Mouse (Mus musculus) lung, postnatal 0 days (tissue): ENCODE measurements at regions not wholly inside any gene's neighbourhood (a gene's known extent, or its start where the extent isn't known, plus 50 kb on each side); places are given as distances from the start of the nearest gene placed in this dataset.

Source experiments
- ATAC-seq: fragments of 200-750 bp; cut with Nextera tagmentation; 2 replicates; pipeline ENCODE4 v1.8.0; 2017; ENCODE audit warnings: moderate library complexity
- DNase-seq: peaks from one replicate; pipeline ENCODE4 v3.0.0-alpha.2; 2016; ENCODE audit warnings: low spot score
- H3K27ac ChIP-seq: fragments of 300-500 bp; sonication (generic); 2 replicates; pipeline ENCODE4 v1.5.1; 2014; ENCODE audit warnings: antibody characterized with exemption, mild to moderate bottlenecking, low read length, mixed read lengths
- H3K27me3 ChIP-seq: fragments of 300-500 bp; sonication (generic); replicated peaks from 2 replicates; pipeline ENCODE4 v1.6.1; 2014; ENCODE audit warnings: low read length, mixed read lengths; ENCODE audit not compliant: insufficient read depth
- H3K36me3 ChIP-seq: fragments of 300-500 bp; sonication (generic); 2 replicates; pipeline ENCODE4 v1.6.1; 2014; ENCODE audit warnings: low read length, mixed read lengths; ENCODE audit not compliant: insufficient read depth
- H3K4me1 ChIP-seq: fragments of 300-500 bp; sonication (generic); 2 replicates; pipeline ENCODE4 v1.6.1; 2014; ENCODE audit warnings: antibody characterized with exemption, low read depth, low read length, mixed read lengths; ENCODE audit not compliant: insufficient read depth
- H3K4me2 ChIP-seq: fragments of 300-500 bp; sonication (generic); replicated peaks from 2 replicates; pipeline ENCODE4 v1.6.1; 2014; ENCODE audit warnings: low read depth, mild to moderate bottlenecking, low read length, moderate library complexity, mixed read lengths
- H3K4me3 ChIP-seq: fragments of 300-500 bp; sonication (generic); 2 replicates; pipeline ENCODE4 v1.5.1; 2014; ENCODE audit warnings: low read depth, low read length
- H3K9ac ChIP-seq: fragments of 300-500 bp; sonication (generic); replicated peaks from 2 replicates; pipeline ENCODE4 v1.6.1; 2014; ENCODE audit warnings: low read depth, mild to moderate bottlenecking
- H3K9me3 ChIP-seq: fragments of 300-500 bp; sonication (generic); 2 replicates; pipeline ENCODE4 v1.6.1; 2016; ENCODE audit warnings: low read length, mixed read lengths
- CTCF ChIP-seq: IDR thresholded peaks from 2 replicates; pipeline ENCODE4 v1.5.1; 2016; ENCODE audit warnings: antibody characterized with exemption, mild to moderate bottlenecking
- EP300 ChIP-seq: IDR thresholded peaks from 2 replicates; pipeline ENCODE4 v1.6.1; 2016; ENCODE audit warnings: antibody characterized with exemption, mild to moderate bottlenecking, control low read depth
- WGBS: fragments of 180-500 bp; shearing (Covaris S2); extraction: QIAGEN DNeasy Blood & Tissue Kit; methylation state at CpG from one replicate; pipeline ENCODE4 v1.1.7; 2014; 5-methylcytosine and 5-hydroxymethylcytosine counted together

DNA sequence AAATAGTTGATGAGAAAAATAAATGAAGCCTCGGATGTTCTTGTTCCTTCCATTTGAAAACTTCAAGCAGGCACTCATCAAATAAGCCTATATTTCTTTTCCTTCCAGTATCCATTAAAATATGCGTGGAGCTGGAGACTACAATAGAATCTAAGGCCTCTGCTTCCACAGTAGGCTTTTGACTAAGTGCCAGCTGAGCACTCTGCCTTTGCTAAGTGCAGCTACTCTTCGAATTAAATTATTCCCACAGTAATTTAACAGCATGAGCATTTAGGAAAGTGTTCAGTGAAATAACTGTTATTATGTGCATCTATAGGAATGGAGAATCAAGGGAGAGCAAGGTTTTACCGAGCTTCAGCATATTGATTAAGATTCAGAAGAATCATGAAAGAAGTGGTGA, 280.5 kb upstream of the C030005K15Rik start:
- Histone ChIP-seq H3K4me2 (no peak overlapping the region), H3K4me1 (no peaks in the 10 kb centered on the region), H3K27ac (no peak overlapping the region), H3K9ac (no peak overlapping the region), H3K36me3 (no peaks in the 10 kb centered on the region), H3K4me3 (no peak overlapping the region), H3K9me3 (no peaks in the 10 kb centered on the region), H3K27me3 (no peaks in the 10 kb centered on the region)
- DNase-seq (no peak), ATAC-seq (no peak)
- 51% methylated on average over 4 of the region's 4 CpGs for WGBS
- TF ChIP-seq CTCF (no peak), EP300 (no peak)

DNA sequence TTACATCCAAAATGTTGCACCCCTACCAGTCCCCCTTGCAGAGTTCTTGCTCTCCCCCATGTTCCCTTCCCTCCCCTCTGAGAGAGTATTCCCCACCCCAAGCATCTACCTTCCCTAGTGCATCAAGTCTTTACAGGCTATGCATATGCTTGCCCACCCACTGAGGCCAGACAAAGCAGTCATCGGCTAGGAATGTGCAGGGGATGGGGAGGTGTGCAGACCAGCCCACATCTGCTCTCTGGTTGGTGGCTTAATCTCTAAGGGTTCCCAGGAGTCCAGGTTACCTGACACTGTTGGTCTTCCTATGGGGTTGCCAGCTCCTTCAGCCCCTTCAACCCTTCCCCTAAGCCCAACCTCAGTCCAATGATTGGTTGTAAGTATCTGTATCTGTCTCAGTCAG, 281.8 kb upstream of the C030005K15Rik start:
- TF ChIP-seq CTCF (no peak), EP300 (no peak)
- Histone ChIP-seq H3K9ac (no peak overlapping the region), H3K27me3 (no peaks in the 10 kb centered on the region), H3K4me2 (no peak overlapping the region), H3K4me3 (no peak overlapping the region), H3K36me3 (no peaks in the 10 kb centered on the region), H3K9me3 (no peaks in the 10 kb centered on the region), H3K27ac (no peak overlapping the region), H3K4me1 (no peaks in the 10 kb centered on the region)
- no peak for ATAC-seq
- 29% methylated on average over 1 of the region's 1 CpGs for WGBS
- DNase-seq: no peak

DNA sequence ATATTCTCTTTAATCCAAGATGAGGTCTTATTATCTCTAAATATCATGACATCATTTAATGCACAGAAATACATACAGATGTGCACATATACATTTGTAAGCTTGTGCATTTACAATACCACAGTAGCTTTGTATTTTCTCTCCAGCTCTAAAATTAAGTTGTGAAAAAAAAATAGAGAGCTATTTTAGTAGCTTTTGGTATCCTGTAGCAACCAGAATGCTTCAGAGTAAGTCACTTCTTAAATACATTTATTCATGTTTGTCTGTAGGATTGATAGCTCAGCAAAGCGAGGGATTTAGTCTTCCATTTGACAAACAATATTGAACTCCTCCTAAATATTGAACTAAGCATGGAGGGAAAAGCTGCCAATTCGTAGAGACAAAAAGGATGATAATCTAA, 286.4 kb upstream of the C030005K15Rik start:
- DNase-seq (no peak), ATAC-seq (no peak)
- TF ChIP-seq EP300 (no peak), CTCF (no peak)
- Histone ChIP-seq H3K4me1 (no peaks in the 10 kb centered on the region), H3K4me2 (no peak overlapping the region), H3K4me3 (no peak overlapping the region), H3K36me3 (no peaks in the 10 kb centered on the region), H3K27me3 (no peaks in the 10 kb centered on the region), H3K9me3 (no peaks in the 10 kb centered on the region), H3K9ac (no peak overlapping the region), H3K27ac (no peak overlapping the region)
- WGBS: 82% methylated on average over 2 of the region's 2 CpGs

DNA sequence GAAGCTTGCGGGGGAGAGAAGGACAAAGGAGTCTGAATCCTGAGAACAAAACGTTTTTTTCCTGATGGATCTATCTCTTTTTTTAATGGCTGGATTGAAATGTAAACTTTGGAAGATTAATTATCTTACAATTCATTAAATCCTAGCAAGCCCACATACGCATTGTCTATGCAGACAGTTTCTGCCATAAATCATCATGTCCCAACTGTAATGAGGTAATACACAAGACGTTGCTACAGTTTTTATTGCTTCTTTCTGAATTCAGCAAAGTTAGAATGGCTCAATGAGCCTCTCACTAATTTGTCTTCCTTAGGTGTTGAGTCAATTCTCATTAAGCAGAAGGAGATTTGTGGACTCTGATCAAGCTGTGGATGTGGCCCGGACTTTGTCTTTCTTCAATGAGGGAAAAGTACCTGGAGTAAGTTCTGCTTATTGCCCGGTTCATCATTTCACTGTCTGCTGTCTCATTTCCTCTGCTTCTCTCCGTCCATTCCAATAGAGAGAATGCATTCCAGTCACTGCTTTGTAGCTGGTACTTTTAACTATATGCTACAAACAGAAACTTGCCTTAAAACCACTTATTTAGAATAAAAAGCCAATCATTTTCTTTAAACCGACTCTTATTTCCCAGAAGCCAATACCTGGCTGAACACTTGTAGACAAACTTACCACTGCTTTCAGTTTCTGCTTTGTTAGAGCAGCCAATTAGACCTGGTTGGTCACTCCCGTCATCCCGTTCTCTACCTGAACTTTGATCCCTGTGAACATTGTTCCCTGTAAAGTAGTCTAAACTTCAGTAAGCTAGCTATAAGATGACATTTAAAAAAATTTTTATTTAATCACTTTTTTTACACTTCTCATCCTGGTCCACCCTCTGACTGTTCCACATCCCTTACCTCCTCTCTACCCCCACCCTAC, 288.7 kb upstream of the C030005K15Rik start:
- Histone ChIP-seq H3K27me3 (no peaks in the 10 kb centered on the region), H3K9ac (no peak overlapping the region), H3K27ac (no peak overlapping the region), H3K4me2 (no peak overlapping the region), H3K4me3 (no peak overlapping the region), H3K4me1 (no peaks in the 10 kb centered on the region), H3K9me3 (no peaks in the 10 kb centered on the region), H3K36me3 (no peaks in the 10 kb centered on the region)
- DNase-seq (no peak), ATAC-seq (no peak)
- TF ChIP-seq EP300 (no peak), CTCF (no peak)
- WGBS: 68% methylated on average over 10 of the region's 10 CpGs

DNA sequence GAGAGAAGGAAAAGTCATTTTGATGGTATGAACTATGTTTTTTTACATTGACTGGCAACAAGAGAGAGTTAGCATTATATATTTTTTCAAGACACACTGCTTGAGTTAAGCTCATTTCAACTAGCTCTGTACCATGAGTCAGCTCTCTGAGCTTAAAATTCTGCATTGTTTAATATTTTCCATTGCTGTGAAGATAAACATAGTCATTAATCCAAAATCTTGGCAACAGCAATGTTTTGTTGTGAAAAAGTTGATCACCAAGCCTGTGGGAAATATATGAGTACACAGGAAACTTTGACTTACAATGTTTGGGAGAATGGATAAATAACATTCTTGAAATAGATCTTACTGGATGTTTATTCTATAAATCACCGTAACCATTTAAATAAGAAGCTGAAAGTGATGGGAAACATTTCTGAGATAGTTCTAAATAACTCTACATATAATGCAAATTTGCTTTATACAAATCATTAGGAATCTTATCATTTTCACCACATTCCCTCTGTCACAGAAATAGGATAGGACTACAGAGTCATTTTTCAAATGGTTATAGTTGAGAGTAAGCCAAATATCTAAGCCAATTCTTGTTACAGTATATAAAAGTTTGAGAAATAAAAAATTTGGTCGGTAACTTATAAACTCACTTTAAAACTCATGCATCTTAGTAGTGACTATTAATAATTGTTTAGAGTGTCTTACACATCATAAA, 290.2 kb upstream of the C030005K15Rik start:
- H3K9ac ChIP-seq: no peak overlapping the region
- no peak overlapping the region for H3K4me2 ChIP-seq
- no peaks in the 10 kb centered on the region for H3K9me3 ChIP-seq
- H3K4me1 ChIP-seq: no peaks in the 10 kb centered on the region
- TF ChIP-seq CTCF: no peak
- TF ChIP-seq EP300: peak; percentile 87
- no peaks in the 10 kb centered on the region for H3K36me3 ChIP-seq
- peak; percentile 44 for ATAC-seq
- no peak overlapping the region for H3K27ac ChIP-seq
- H3K27me3 ChIP-seq: no peaks in the 10 kb centered on the region
- H3K4me3 ChIP-seq: no peak overlapping the region
- 42% methylated on average over 2 of the region's 2 CpGs for WGBS
- DNase-seq: peak; percentile 81

DNA sequence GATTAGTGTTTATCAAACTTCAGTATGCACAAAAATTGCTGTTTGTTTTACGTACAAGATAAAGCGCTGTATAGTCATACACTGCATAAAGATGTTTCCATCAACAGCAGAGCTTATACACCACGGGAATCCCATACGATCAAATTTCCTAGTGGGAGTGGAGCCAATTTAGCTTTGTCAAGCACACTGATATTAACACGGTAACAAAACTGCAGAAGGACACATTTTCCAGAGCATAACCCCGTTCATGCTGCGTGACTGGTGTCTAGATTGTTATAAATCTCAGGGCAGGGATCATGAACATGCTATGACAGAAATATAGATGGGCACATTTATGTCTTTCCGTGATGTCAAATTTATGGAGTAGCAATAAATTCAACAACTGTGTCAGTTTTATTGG, 302.6 kb upstream of the C030005K15Rik start:
- Histone ChIP-seq H3K27ac (no peak overlapping the region), H3K4me1 (no peaks in the 10 kb centered on the region), H3K27me3 (no peaks in the 10 kb centered on the region), H3K36me3 (no peaks in the 10 kb centered on the region), H3K4me2 (no peak overlapping the region), H3K4me3 (no peak overlapping the region), H3K9ac (no peak overlapping the region), H3K9me3 (no peaks in the 10 kb centered on the region)
- 54% methylated on average over 8 of the region's 8 CpGs for WGBS
- ATAC-seq (no peak), DNase-seq (no peak)
- no peak for TF ChIP-seq EP300
- no peak for TF ChIP-seq CTCF
